Mouse (Mus musculus) cerebellum, postnatal 36 days (tissue): ENCODE measurements around the gene Igsf3.
"Not testable (repeated sequence)": the region's sequence is repeated elsewhere in the genome, so short reads cannot be mapped to it uniquely, and the experiment has no call there.

Source experiments
- DNase-seq, 2 experiments: peaks; one replicate each; pipeline ENCODE4 v3.0.0; 2021 to 2022; ENCODE audit warnings: mixed read lengths in 2 of 2

Gene Igsf3

GRCm38 (mm10) chr3:101407568-101407967 lies 30.7 kb downstream of the Igsf3 start:
- no peak for DNase-seq

- DNase-seq, result no peak
Observed at GRCm38 (mm10) chr3:101408953-101409750, 32.3 kb downstream of the Igsf3 start.

GRCm38 (mm10) chr3:101410202-101410601 lies 33.3 kb downstream of the Igsf3 start:
- no peak for DNase-seq

- DNase-seq, result no peak
Observed at GRCm38 (mm10) chr3:101410745-101411144, 33.9 kb downstream of the Igsf3 start.

GRCm38 (mm10) chr3:101411626-101412025 lies 34.7 kb downstream of the Igsf3 start:
- DNase-seq, result no peak

GRCm38 (mm10) chr3:101412115-101412514 lies 35.2 kb downstream of the Igsf3 start:
- no peak for DNase-seq

- DNase-seq, result not testable (repeated sequence)
Observed at GRCm38 (mm10) chr3:101413013-101413412, 36.1 kb downstream of the Igsf3 start.

- DNase-seq, result no peak
Observed at GRCm38 (mm10) chr3:101418740-101419652, 42.1 kb downstream of the Igsf3 start.

GRCm38 (mm10) chr3:101419653-101419994 lies 42.7 kb downstream of the Igsf3 start:
- no peak for DNase-seq

GRCm38 (mm10) chr3:101423188-101423587 lies 46.3 kb downstream of the Igsf3 start:
- no peak for DNase-seq

GRCm38 (mm10) chr3:101424295-101424885 lies 47.5 kb downstream of the Igsf3 start:
- DNase-seq, result peak in 1 of 2 experiments; percentile 27

GRCm38 (mm10) chr3:101429982-101430754 lies 53.3 kb downstream of the Igsf3 start:
- DNase-seq, result no peak

- no peak for DNase-seq
Observed at GRCm38 (mm10) chr3:101430755-101431115, 53.9 kb downstream of the Igsf3 start.

- no peak for DNase-seq
Observed at GRCm38 (mm10) chr3:101435672-101436071, 58.8 kb downstream of the Igsf3 start.

- no peak for DNase-seq
Observed at GRCm38 (mm10) chr3:101436469-101436868, 59.6 kb downstream of the Igsf3 start.

- no peak for DNase-seq
Observed at GRCm38 (mm10) chr3:101437021-101437563, 60.2 kb downstream of the Igsf3 start.

GRCm38 (mm10) chr3:101443265-101443881 lies 66.5 kb downstream of the Igsf3 start:
- no peak for DNase-seq

- DNase-seq, result no peak
Observed at GRCm38 (mm10) chr3:101444437-101444836, 67.6 kb downstream of the Igsf3 start.

- no peak for DNase-seq
Observed at GRCm38 (mm10) chr3:101447239-101447638, 70.4 kb downstream of the Igsf3 start.

GRCm38 (mm10) chr3:101448765-101449164 lies 71.9 kb downstream of the Igsf3 start:
- DNase-seq, result no peak

- DNase-seq, result no peak
Observed at GRCm38 (mm10) chr3:101450811-101451428, 74.0 kb downstream of the Igsf3 start.
